Mouse (Mus musculus) bone marrow, adult 2 months (tissue): ENCODE measurements at regions not wholly inside any gene's neighbourhood (a gene's known extent, or its start where the extent isn't known, plus 50 kb on each side); places are given as distances from the start of the nearest gene placed in this dataset.

Source experiments
- CTCF ChIP-seq: fragments of 200-500 bp; IDR thresholded peaks from 2 replicates; pipeline ENCODE4 v1.5.1; 2011; ENCODE audit warnings: low read length, control low read depth; ENCODE audit not compliant: control insufficient read depth, insufficient read depth
- POLR2A ChIP-seq: fragments of 200-500 bp; IDR thresholded peaks from 2 replicates; pipeline ENCODE4 v1.6.1; 2011; ENCODE audit warnings: low read depth, mild to moderate bottlenecking, control low read depth, low read length, borderline replicate concordance; ENCODE audit not compliant: control insufficient read depth

DNA sequence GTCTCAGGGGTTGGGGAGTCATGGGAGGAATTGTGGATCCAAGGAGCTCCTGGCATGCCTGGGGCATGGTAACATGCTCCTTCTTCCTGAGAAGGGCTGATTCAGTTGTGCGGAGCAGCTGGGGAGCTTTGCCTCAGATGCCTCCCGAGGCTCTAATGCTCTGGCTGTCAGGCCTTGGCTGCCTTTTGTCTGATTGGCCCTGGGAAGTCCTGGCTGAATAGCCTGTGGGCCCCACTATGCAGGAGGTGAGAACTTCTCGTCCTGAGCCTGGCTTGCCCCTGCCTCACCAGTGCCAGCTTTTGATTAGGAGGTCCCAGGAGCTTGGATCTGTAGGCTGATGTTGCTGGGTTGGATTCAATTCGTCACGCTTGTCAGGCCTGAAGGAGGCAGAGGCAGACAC, 195.2 kb downstream of the Ttc32 start:
- TF ChIP-seq CTCF (no peak), POLR2A (no peak)
